Mouse (Mus musculus) intestine, embryonic 16.5 days (tissue): ENCODE results near the gene Fgd6. TPM values are rescaled to one million over a fixed set of nuclear protein-coding genes. Genes with fewer than 3 reads are reported as not detected.

Experiments
- ATAC-seq: fragments of 200-750 bp; cut with Nextera tagmentation; 2 replicates; pipeline ENCODE4 v1.8.0; 2017; ENCODE audit warnings: moderate TSS enrichment, moderate library complexity
- H3K27ac ChIP-seq: fragments of 300-500 bp; sonication (generic); 2 replicates; pipeline ENCODE4 v1.5.1; 2014; ENCODE audit warnings: mild to moderate bottlenecking, low read length
- H3K27me3 ChIP-seq: fragments of 300-500 bp; sonication (generic); replicated peaks from 2 replicates; pipeline ENCODE4 v1.6.1; 2014; ENCODE audit warnings: low read length, control low read depth, mixed read lengths; ENCODE audit not compliant: control insufficient read depth, insufficient read depth
- H3K36me3 ChIP-seq: fragments of 300-500 bp; sonication (generic); 2 replicates; pipeline ENCODE4 v1.6.1; 2014; ENCODE audit warnings: low read length, control low read depth; ENCODE audit not compliant: control insufficient read depth, insufficient read depth
- H3K4me1 ChIP-seq: fragments of 300-500 bp; sonication (generic); 2 replicates; pipeline ENCODE4 v1.6.1; 2014; ENCODE audit warnings: low read length, control low read depth, mixed read lengths; ENCODE audit not compliant: control insufficient read depth, insufficient read depth
- H3K4me2 ChIP-seq: fragments of 300-500 bp; sonication (generic); 2 replicates; pipeline ENCODE4 v1.6.1; 2014; ENCODE audit warnings: low read depth, low read length, control low read depth
- H3K4me3 ChIP-seq: fragments of 300-500 bp; sonication (generic); 2 replicates; pipeline ENCODE4 v1.5.1; 2014; ENCODE audit warnings: mild to moderate bottlenecking, low read length
- H3K9ac ChIP-seq: fragments of 300-500 bp; sonication (generic); 2 replicates; pipeline ENCODE4 v1.6.1; 2014; ENCODE audit warnings: low read depth, low read length
- H3K9me3 ChIP-seq: fragments of 300-500 bp; sonication (generic); 2 replicates; pipeline ENCODE4 v1.6.1; 2016; ENCODE audit warnings: low read length, control low read depth; ENCODE audit not compliant: control insufficient read depth
- WGBS: fragments of 180-500 bp; shearing (Covaris S2); extraction: QIAGEN DNeasy Blood & Tissue Kit; methylation state at CpG from one replicate; pipeline ENCODE4 v1.1.7; 2014; 5-methylcytosine and 5-hydroxymethylcytosine counted together
- polyA plus RNA-seq: library from polyadenylated mRNA; unstranded; fragments of >200 nt; fragmentation: Nextera tagmentation; extraction: Ambion mirVana; gene quantifications from 2 replicates; pipeline ENCODE4 v1.2.1, GENCODE M21; 2015

Gene Fgd6
- polyA plus RNA-seq, 1 experiment from 2014 or later, result 2.7 TPM

- H3K9me3 ChIP-seq, result no peaks in the 10 kb centered on the region; the same call in 1 of the 2 replicates
- no peak overlapping the region for H3K9ac ChIP-seq
- no peaks in the 10 kb centered on the region for H3K27me3 ChIP-seq
- no peak overlapping the region for H3K4me3 ChIP-seq
- H3K4me2 ChIP-seq, result no peak overlapping the region
- H3K36me3 ChIP-seq, result no peaks in the 10 kb centered on the region
- ATAC-seq, result peak; percentile 43; the same call in 1 of the 2 replicates
- no peak overlapping the region for H3K27ac ChIP-seq
- H3K4me1 ChIP-seq, result 0 out of 2 replicates have a peak, but pooled peaks cover 5% of the 10 kb centered on the region
- 77% methylated on average over 3 of the region's 3 CpGs for WGBS
These were observed 61.5 kb downstream of the Fgd6 start for GRCm38 (mm10) chr10:94097081-94097845.

- Histone ChIP-seq H3K9me3 (no peaks in the 10 kb centered on the region), H3K36me3 (no peaks in the 10 kb centered on the region), H3K4me3 (no peak overlapping the region), H3K4me1 (0 out of 2 replicates have a peak, but pooled peaks cover 5% of the 10 kb centered on the region), H3K9ac (no peak overlapping the region), H3K4me2 (no peak overlapping the region), H3K27me3 (no peaks in the 10 kb centered on the region), H3K27ac (no peak overlapping the region)
- no peak for ATAC-seq
- WGBS, result 85% methylated on average over 3 of the region's 3 CpGs
These were observed 62.3 kb downstream of the Fgd6 start for GRCm38 (mm10) chr10:94098100-94098499.

GRCm38 (mm10) chr10:94105498-94105897 is 69.7 kb downstream of the Fgd6 start:
- ATAC-seq, result no peak
- H3K27me3 ChIP-seq, result no peaks in the 10 kb centered on the region
- H3K9ac ChIP-seq, result no peak overlapping the region
- H3K27ac ChIP-seq, result no peak overlapping the region
- H3K9me3 ChIP-seq, result no peaks in the 10 kb centered on the region
- no peak overlapping the region for H3K4me2 ChIP-seq
- WGBS, result 93% methylated on average over 10 of the region's 10 CpGs
- no peak overlapping the region for H3K4me3 ChIP-seq
- no peaks in the 10 kb centered on the region for H3K36me3 ChIP-seq
- H3K4me1 ChIP-seq, result no peaks in the 10 kb centered on the region

GRCm38 (mm10) chr10:94107168-94107567 is 71.4 kb downstream of the Fgd6 start:
- Histone ChIP-seq H3K4me1 (no peaks in the 10 kb centered on the region), H3K9ac (no peak overlapping the region), H3K36me3 (no peaks in the 10 kb centered on the region), H3K9me3 (no peaks in the 10 kb centered on the region), H3K27ac (no peak overlapping the region), H3K4me2 (no peak overlapping the region), H3K27me3 (no peaks in the 10 kb centered on the region), H3K4me3 (no peak overlapping the region)
- no peak for ATAC-seq
- 41% methylated on average over 4 of the region's 4 CpGs for WGBS

- no peaks in the 10 kb centered on the region for H3K9me3 ChIP-seq
- no peaks in the 10 kb centered on the region for H3K36me3 ChIP-seq
- no peaks in the 10 kb centered on the region for H3K27me3 ChIP-seq
- H3K4me2 ChIP-seq, result no peak overlapping the region
- 89% methylated on average over 7 of the region's 7 CpGs for WGBS
- H3K27ac ChIP-seq, result no peak overlapping the region
- no peaks in the 10 kb centered on the region for H3K4me1 ChIP-seq
- H3K9ac ChIP-seq, result no peak overlapping the region
- H3K4me3 ChIP-seq, result no peak overlapping the region
- ATAC-seq, result no peak
These were observed 71.8 kb downstream of the Fgd6 start for GRCm38 (mm10) chr10:94107607-94108006.

- ATAC-seq, result no peak
- H3K27me3 ChIP-seq, result no peaks in the 10 kb centered on the region
- H3K9me3 ChIP-seq, result no peaks in the 10 kb centered on the region
- no peak overlapping the region for H3K4me3 ChIP-seq
- H3K27ac ChIP-seq, result no peak overlapping the region
- H3K4me2 ChIP-seq, result no peak overlapping the region
- no peaks in the 10 kb centered on the region for H3K4me1 ChIP-seq
- WGBS, result 93% methylated on average over 6 of the region's 6 CpGs
- no peak overlapping the region for H3K9ac ChIP-seq
- no peaks in the 10 kb centered on the region for H3K36me3 ChIP-seq
These were observed 73.0 kb downstream of the Fgd6 start for GRCm38 (mm10) chr10:94108791-94109190.

- no peak overlapping the region for H3K9ac ChIP-seq
- 81% methylated on average over 9 of the region's 9 CpGs for WGBS
- H3K4me1 ChIP-seq, result peaks cover 5% of the 10 kb centered on the region; the same call in 1 of the 2 replicates
- no peaks in the 10 kb centered on the region for H3K36me3 ChIP-seq
- H3K9me3 ChIP-seq, result no peaks in the 10 kb centered on the region
- no peak overlapping the region for H3K4me3 ChIP-seq
- H3K27me3 ChIP-seq, result no peaks in the 10 kb centered on the region
- no peak overlapping the region for H3K27ac ChIP-seq
- no peak overlapping the region for H3K4me2 ChIP-seq
- ATAC-seq, result no peak
These were observed 75.3 kb downstream of the Fgd6 start for GRCm38 (mm10) chr10:94110834-94111754.

- no peak overlapping the region for H3K9ac ChIP-seq
- peaks cover 6% of the 10 kb centered on the region; the same call in 1 of the 2 replicates for H3K4me1 ChIP-seq
- H3K4me2 ChIP-seq, result no peak overlapping the region
- ATAC-seq, result no peak
- no peaks in the 10 kb centered on the region for H3K27me3 ChIP-seq
- no peak overlapping the region for H3K4me3 ChIP-seq
- no peaks in the 10 kb centered on the region for H3K36me3 ChIP-seq
- WGBS, result 75% methylated on average over 3 of the region's 3 CpGs
- no peaks in the 10 kb centered on the region for H3K9me3 ChIP-seq
- H3K27ac ChIP-seq, result no peak overlapping the region
These were observed 76.4 kb downstream of the Fgd6 start for GRCm38 (mm10) chr10:94112207-94112606.

- no peak overlapping the region for H3K4me2 ChIP-seq
- WGBS, result 31% methylated on average over 6 of the region's 6 CpGs
These were observed 80.2 kb downstream of the Fgd6 start for GRCm38 (mm10) chr10:94115893-94116599.

More at GRCm38 (mm10) chr10:94115893-94116599, 80.2 kb downstream of the Fgd6 start:
- no peak overlapping the region for H3K4me3 ChIP-seq
- H3K36me3 ChIP-seq, result no peaks in the 10 kb centered on the region
- no peaks in the 10 kb centered on the region for H3K27me3 ChIP-seq
- H3K27ac ChIP-seq, result peak overlapping the region; percentile 19; the same call in 1 of the 2 replicates
- peaks cover 6% of the 10 kb centered on the region; the same call in 1 of the 2 replicates for H3K4me1 ChIP-seq
- no peak overlapping the region for H3K9ac ChIP-seq
- peak; percentile 82 for ATAC-seq
- H3K9me3 ChIP-seq, result no peaks in the 10 kb centered on the region
